Mouse (Mus musculus): ENCODE results near the gene Spaca5.

Spaca5 gene

DNA sequence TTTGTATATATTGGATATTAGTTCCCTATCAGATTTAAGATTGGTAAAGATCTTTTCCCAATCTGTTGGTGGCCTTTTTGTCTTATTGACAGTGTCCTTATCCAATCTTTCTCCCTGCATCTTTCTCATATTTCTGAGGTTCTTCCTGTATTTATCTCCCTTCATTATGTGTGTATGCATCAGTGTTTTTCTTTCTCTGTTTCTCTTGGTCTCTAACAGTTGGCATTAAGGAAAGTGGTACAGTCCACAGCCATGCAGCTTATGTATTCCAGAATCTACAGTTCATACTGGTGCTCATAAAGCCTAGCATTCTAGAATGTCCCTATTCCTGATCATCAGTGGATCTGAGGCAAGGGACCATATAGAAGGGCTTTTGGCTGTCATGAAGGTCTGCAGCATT lies at the start of gene Spaca5:
TSS of gene Spaca5 (plus strand) at position 301 of the 400 bp plus-strand sequence.
- no peak for DNase-seq (ENCODE audit: low spot score)

DNA sequence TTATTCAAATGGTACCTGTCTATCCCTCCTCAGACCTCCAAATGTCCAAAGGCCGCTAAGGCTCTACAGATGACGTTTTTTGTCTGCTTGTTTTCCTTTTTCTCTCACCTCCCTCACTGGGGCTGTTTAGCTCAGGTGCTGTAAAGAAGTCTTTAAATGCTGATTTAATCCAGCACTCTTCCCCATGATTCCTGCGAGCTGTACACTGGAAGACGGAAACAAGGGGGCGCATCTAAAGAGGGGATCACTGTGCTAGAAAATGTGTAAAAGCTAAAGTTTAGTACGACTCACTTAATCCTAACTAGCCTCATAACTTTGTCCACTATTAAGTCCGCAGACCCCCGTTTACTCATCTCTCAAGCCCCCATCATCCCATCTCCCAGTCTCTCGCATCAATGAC lies 6.7 kb upstream of the Spaca5 start:
- DNase-seq (ENCODE audit: low spot score), result no peak

DNA sequence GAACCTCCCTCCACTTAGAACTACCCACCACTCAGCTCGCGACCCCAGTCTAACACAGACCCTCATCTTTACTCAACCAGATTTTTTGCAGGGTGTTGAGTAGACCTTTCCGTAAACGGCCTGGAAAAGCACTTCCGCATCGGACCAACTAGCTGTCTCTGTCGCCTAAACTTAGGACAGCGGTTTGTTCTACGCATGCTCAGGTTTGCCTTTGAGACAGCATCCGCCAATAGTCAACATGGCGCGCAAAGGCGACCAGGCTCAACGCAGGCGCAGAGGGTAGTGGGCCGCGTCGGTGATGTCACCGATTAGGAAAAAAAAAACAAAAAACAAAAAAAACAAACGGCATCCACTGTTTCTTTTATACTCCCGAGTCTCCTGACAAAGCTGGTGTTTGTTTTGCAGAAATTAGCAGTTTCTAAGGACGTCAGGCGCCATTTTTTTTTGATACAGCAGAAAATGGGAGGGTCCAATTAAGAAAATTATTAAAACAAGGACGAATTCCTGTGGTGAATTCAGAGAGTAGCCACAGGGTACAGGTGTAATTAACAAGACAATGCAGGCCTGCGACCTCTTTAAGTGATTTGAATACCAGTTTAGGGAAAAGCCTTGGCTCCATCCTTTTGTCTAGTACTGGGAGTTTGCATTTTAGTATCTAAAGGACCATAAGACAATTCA lies 6.2 kb upstream of the Spaca5 start, which contains the start of gene Zfp182:
TSS of gene Zfp182 (minus strand) at position 451 of the 678 bp plus-strand sequence.
- DNase-seq (ENCODE audit: low spot score), result peak; percentile 78

DNA sequence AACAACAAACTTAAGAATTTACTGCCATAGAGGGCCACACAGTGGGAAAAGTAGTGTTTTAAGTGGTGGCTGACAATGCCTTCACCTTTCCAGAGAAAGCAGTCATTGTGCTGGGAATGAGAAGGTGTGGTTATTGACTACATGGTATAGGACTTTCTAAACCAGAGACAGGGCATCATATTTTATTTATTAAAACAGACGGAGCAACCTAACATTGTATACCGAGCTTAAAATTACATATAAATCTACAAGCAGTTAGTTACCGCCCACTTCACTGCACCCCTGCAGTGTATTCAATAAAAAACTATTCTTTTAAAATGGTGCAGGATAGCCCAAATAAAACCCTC lies 5.7 kb upstream of the Spaca5 start:
- no peak for DNase-seq (ENCODE audit: low spot score)

DNA sequence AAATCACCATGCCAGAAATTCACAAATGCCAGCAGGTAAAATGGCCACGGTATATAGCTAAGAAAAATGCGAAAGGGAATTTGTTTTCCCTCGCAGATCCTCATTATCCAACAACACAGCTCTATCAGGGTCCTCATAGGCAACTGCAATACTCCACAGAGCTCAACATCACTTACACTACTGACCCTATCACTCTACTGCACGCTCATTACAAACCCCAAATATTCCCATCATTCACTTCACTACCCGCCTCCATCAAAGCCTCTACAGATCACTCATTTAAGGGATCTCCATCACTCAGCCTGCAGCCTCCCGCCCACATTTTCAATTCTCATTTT lies 20.4 kb downstream of the Spaca5 start:
- peak; percentile 1 for DNase-seq (ENCODE audit: low spot score)

DNA sequence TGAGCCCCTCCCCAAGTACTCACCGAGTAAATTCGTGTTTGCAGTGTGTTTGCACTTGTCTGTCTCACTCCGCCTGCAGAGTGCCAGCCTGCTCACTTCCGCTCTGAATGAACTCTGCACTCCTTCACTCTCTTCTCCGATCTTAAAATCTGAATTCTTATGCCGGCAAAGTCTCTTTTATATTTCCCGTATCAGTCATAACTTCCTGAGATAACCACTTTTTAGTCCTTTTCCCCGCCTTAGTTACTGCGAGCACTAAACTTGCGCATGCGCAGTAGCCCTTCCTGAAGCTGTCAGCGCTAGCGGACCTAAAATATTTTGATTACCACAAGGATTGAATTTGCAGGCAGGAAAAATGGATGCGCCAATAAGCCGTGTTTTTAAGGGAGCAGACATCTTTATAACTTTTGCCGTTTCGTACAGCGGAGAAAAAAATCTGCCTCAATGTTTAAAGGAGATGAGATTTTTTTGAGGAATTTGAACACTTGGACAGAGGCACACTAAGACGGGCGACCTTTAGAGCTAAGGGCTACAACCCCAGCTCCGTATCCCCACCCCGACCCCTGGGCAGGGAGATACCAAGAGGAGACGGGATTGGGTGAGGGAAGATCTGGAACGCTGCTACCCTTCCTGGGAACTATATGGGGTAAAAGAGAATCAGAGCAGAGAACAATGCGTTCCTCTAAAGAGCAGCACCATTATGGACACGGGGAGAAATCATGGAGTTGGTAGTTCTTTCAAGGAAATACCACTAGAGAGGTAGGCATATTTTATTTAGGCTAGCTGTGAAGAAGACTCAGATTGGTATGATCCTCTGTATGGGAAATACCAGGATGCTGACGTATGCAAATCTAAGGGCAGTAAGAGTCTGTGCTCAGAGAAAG lies 21.0 kb downstream of the Spaca5 start, which contains the start of gene Zfp300:
TSS of gene Zfp300 (minus strand) at position 545 of the 884 bp plus-strand sequence.
- peak; percentile 80 for DNase-seq (ENCODE audit: low spot score)

DNA sequence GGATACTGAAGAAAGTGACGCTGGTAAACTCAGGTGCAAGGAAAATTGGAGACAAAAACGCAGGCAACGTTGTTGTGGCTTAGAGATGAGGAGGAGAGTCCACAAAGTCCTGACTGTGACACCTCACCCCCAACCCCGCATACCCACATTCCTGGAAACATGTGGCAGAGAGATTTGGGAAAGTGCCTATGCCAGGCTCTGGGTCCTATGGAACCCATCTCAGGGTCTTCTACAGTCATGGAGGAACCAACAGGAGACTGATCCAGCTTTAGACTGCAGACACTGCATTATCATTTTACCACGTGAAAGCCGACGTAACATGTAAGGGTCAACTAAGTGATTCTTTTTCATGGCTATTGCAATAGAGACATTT lies 21.6 kb downstream of the Spaca5 start:
- DNase-seq (ENCODE audit: low spot score), result no peak

DNA sequence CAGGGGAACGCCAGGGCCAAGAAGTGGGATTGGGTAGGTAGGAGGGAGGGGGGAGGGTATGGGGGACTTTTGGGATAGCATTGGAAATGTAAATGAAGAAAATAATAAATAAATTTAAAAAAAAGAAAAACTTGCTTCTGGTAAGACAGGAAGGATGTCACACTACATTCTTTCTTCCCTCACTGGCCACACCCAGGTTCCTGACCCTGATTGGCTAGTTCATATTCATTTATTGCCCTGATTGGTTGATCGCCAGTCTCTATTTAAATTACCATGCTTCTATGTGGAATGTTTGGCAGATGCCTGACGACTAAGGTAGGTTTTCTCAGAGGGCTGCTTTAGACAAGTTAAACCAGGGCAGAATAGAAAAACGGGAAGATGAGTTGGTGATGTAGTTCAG lies 47.3 kb downstream of the Spaca5 start, which contains the start of gene Ssxa1:
TSS of gene Ssxa1 (plus strand) at position 301 of the 400 bp plus-strand sequence.
- no peak for DNase-seq (ENCODE audit: low spot score)

Measured in retina, embryonic 14.5 days (tissue).